Mouse (Mus musculus): ENCODE measurements around the gene Olig3.

Gene Olig3

DNA sequence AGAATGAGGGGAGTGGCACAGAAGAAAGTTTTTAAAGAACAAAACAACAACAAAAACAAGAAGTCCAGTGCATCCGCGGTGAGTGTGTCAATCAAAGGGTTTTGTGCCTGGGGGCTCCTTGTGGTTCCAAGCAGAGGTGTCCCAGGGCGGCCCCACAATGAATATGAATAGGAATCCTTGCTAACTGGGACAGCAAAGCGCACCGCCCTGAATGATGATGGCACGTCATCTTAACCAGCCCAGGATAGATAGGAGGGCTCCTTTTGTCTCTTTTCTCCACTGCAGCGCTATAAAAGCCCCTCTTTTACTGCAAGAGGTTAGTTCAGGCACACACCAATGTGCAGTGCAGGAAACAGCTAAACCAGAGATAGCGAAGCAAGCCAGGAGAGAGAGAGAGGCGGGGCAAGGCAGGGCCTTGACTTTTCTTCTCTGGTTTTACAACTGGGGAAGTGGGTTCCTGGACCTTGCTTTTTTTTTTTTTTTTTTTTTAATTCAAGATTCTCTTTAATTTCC lies at the start of gene Olig3:
Gene Olig3, plus strand, starts transcription at position 463 of the 513 bp plus-strand sequence.
- no peak for DNase-seq

DNA sequence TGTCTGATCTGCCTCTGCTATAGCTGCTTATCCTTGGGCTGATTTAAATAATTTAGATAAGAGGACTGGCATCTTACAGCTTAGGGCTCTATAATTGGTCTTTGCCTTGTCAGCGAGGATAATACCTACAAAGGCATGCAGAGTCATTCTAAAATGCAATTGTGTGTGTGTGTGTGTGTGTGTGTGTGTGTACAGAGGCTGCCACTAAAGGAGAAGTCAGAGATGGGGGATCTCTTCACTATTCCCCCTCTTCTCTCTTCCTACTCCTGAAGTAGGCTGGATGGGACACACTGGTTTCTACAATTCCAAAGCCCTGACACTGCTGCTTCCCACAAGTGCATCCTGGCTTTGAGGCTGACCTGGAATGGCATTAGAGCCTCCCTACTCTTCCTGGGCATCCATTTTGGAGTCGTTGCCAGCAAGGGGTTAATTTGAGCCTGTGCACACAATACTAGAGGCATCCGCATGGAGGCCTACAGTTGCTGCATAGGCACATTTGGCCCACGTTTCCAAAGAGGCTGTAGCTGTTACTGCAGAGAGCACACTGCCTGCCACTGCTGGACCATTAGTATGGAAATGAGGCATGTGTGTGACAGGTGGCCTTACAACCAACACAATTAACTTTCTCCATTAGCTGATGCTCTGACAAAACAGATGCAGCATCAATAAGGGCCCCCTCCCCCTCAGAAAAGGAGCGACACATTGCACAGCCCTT lies 46.5 kb upstream of the Olig3 start:
- DNase-seq, result no peak

DNA sequence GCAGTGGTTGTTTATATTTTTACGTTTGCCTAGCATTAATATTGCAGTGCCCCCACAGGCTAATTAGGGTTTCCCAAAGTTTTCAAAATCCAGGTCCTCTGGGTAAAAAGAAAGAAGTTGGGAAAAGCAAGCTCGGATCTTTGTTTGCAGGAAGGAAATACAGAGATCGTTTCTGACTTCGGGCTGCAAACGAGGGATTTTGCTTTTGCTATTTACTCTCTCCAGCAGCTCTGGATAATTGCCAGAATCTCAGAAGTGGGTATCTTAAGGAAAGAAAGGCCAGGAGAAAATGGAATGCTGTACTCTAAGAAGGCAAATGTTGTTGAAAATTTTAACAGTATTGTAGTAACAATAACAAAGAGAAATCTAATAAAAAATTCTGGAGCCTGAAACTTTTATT lies 45.9 kb upstream of the Olig3 start:
- no peak for DNase-seq

DNA sequence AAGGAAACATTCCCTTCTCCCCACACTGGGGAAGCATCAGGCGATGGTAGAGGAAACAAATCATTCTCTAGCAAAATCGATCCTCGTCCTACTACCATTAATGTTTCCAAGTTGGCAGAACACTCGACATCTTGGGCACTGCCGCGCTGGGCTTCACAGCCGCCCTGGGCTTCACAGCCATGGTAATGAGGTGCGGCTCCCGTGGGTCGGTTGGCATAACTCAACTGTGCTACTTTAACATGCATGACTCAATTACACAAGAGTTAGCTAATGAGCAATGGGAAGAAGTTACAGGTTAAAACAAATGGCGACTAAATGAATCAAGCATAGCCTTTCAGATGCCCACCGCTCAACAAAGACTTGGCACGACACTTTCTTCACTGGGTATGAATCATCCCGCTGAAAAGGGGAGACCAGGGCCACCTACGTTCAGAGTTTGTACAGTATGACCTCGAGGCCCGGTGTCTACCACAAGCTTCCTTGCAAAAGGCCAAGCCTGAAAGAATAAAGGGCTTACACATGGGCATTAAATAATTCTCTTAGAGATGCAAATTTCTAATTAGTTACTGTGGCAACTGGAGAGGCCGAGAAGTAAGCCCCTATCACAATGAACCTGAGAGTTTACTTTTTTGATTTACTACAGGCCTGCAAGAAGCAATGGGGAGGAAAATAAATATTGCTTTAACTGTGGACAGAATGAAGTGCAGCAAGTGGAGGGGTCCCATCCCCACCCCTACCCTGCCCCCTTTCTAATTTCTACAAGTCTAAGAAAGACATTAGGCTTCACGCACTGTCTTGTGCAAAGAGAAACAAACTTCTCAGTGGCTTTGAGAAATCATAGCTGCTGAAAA lies 38.1 kb upstream of the Olig3 start:
- no peak for DNase-seq

DNA sequence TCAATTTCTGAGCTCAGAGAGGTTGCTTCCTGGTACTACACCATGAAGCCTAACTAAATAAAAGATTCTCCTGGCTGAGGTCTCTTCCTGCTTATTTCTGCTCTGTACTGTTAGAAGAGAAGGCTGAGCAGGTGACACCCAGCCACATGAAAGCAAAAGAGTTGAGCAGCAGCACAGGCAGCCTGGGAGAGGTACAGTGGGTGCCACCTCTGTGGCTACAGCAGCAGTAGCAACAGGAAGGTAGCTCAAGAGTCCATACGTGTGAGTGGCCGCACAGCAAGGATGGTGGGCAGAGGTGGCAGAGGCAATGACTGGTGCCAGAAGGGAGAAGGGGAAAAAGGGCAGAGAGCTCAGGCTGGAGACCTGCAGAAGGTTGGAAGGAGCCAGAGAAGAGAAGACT lies 34.6 kb upstream of the Olig3 start:
- DNase-seq, result no peak

DNA sequence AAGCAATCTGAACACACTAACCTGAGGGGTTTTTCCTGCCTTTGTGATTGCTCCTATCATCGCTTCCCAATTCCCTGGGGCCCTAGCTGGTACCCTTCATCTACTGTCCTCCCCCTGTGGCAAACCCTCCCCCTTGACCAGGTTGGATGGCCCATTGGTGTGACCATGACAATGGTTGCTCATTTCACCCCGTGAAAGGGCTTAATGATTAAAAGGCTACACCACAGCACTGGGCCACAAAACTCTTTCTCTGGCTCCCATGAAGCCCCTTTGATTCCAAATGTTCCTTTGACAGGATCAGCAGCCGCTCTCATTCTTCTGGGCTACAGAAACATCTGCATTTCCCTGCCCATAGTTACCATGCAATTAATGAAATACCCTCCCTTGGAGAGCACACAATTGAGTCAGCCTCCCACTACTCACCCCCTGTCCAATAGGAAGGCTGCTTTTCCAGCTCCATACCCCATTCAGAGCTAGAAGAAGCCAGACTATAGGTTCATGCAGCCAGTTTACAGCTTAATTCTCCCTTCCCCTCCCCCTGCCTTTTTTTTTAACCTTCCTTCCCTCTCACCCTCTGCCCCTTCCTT lies 27.0 kb upstream of the Olig3 start:
- DNase-seq, result no peak

DNA sequence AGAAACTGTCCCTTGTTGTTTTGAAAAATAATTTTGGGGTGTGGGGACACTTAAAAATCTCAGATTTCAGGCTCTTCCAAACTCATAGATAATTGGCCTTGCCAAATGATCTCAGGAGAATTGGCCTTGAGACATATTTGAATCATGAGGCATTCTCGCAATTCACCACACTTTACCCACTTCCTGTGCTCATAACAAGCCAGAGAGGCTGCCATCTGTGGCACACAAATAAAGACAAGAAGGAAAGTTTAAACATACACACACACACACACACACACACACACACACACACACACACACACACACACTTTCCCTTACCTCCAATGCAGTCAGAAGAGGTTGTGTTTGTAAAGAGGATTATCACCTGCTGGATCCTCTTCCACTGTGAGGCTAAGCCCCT lies 22.9 kb upstream of the Olig3 start:
- no peak for DNase-seq

DNA sequence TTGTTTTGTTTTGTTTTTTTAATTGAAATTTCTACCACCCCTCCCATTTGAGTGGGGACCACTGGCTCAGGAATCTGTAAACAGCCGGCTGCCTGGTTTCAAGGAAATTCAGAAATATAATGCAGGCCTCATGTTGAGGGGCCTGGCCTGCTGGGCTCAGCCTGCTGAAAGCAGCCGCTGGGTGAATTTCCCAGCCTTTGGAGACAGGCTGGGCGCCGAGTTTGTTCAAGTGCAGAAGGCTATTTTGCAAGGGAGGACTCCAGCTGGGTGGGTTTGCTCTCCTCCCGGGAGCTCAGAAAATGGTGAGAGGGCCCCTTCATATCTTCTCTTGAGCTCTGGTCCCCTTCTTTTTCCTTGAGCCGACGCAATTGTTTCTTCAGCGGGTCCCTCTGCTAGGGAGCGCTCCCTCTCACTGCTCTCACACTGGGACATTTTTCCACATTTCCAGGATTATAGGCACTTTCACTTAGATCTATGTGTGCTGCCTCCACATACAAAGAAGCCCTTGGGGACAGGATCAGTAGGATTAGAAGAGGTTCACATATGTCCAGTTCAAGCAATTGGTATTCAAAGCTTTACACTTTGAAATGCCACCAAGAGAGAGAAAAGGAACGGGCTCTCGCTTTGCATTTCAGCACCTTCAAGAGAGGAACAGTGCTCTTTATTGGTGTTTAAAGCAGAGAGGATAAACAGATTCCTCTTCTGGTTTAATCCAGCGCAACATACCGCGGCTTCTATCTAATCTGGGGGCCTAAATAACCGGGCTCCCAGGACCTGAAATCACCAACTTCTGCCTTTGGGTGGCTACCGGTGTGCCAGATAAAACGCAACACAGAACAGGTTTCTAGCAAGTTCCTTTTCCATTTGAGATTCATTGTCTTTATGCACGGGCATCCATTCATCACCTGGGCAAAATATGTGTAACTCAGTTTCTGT lies 17.4 kb upstream of the Olig3 start:
- DNase-seq, result no peak

DNA sequence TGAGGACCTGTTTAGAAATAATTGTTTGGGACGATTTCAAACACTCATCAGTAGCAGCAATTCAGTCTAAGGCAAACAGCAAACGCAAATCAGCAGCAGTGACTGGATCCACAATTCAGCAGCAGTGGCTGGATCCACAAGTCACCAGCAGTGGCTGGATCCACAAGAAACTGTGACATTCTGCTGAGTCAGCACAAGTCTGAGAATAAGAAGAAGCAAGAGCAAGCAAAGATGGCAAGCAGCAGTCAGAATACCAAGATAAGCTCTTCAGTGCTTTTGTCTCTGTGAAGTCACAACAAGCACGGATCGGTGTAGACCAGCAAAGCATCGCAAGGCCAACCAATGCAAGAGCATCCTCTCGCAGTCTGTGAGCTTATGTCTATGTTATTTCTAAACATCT lies 12.3 kb upstream of the Olig3 start:
- no peak for DNase-seq

DNA sequence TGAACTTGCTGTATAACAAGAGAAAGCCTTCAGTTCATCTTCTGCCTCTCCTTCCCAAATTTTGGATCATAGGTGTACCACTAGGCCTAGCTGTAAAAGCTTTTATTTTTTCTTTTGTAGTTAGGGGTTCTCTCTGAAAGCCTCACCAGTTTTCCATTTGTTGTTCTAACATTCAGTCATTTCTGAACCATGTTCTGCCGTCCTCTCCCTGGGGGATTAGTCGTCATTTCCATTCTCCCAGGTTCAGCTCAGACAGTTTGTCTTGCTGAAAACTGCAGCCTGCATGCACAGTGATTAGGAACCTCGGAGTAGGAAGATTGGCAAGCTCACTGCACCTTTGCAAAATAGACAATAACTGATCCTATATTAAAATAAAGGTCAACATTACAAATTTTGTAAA lies 7.0 kb upstream of the Olig3 start:
- DNase-seq, result no peak

DNA sequence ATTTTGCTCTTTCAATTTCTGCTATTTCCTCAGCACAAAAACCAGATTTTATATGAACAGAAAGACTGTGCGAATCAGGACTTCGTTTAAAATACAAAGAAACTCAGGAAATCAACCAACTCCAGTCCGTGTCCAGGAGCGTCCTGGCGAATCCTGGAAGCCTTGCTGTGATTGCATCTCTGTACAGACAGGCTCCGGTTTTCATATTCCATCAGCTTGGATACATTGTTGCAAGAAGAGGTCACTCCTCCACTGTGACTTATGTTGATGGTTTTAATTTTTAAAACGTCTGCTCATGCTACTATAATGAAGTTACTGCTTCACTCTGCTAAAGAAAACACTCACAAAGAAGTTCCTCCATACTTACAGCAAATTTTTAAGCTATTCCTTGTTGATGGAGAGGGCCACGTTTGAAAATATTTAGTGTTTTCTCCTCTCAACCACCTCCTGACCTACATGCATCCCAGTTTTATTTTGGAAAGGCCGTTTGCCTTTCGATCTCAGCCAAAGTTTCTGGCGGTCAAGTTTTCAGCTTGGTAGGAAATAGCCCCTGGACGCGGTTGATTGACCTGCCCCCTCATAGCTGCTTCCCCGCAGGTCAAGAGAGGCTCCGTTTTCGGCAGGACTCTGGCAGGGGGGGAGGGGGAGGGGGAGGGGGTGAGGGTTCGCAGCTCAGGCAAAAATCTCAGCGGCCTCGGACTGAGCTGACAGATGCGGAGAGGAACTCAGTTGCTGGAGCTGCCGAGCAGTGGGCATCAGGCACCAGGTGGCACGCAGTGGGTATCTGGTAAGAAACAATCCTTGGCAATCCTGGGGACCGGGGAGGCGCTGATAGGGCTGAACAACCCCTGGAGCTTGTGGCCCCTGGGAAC lies 4.1 kb upstream of the Olig3 start:
- DNase-seq, result no peak

DNA sequence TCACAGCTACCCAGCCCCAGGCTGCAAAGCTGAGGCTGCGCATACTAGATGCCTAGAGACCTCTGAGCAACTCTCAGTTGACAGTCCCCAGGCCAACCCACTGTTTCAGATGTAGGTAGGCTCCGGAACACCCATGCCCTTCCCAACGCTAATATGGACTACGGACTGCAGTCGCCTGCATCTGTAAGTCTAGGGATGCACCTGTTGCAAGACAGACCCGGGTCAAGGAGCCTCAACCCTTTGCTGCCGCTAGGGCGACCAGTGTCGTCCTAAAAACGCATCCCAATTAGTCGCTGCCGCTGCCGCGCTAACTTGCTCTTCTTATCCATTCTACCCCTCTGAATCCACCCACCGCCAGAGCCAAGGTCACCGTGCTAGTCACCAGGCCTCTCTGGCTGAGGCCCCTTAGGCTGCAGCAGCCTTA lies 3.4 kb upstream of the Olig3 start:
- DNase-seq, result no peak

DNA sequence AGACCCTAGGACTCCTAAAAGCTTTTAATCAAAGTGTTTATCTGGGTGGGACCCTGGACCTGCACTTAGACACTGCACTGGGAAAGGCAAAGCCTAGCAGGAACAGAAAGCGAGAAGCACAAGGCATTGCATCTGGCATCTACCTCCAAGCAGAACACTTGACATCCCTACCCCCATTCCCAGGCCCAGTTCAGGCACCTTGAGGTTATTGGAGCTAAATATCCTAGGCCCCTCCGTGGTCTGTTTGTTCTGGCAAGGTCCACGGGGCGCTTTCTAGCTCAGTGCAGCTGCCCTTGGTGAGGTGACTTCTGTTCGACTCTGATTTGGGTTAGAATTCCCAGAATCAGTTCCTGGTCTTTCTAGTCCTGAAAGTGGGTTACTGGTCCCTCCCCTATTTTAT lies 2.7 kb upstream of the Olig3 start:
- no peak for DNase-seq

DNA sequence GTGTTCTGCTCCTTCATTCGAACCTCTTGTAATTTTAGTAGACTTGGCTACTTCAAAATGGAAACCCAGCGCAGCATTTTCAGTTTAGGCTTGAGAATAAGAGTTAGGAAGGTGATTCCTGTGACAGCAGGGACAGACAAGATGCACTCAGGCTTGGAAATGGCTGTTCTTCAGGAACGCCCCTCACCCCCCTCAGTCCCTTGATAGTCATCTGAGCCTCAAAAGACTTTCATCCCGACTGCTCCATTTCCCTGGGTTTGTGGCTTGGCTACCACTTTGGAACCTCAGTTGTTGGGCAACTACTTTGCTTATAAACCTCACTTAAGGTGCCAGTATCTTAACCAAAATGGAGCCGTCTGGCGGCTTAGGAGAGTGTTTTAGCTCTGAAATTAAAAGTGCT lies 2.2 kb upstream of the Olig3 start:
- DNase-seq, result no peak

DNA sequence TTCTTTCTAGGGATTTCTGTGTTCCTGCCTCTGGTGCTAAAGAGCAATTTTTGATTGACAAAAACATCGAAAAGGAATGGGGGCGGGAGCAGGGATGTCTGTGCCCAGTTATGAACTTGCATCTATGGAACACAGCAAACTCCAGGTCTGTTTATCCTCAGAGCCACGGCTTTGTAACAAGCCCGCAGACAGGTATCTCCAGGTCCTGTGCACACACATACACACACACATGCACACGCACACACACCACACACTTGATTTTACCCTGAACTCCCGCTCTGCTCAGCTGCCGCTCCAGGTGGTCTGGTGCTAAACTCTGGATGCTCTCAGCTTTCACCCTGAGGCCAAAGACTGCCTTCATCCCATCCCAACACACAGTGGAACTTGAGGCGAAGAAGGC lies 1.3 kb upstream of the Olig3 start:
- DNase-seq, result no peak

DNA sequence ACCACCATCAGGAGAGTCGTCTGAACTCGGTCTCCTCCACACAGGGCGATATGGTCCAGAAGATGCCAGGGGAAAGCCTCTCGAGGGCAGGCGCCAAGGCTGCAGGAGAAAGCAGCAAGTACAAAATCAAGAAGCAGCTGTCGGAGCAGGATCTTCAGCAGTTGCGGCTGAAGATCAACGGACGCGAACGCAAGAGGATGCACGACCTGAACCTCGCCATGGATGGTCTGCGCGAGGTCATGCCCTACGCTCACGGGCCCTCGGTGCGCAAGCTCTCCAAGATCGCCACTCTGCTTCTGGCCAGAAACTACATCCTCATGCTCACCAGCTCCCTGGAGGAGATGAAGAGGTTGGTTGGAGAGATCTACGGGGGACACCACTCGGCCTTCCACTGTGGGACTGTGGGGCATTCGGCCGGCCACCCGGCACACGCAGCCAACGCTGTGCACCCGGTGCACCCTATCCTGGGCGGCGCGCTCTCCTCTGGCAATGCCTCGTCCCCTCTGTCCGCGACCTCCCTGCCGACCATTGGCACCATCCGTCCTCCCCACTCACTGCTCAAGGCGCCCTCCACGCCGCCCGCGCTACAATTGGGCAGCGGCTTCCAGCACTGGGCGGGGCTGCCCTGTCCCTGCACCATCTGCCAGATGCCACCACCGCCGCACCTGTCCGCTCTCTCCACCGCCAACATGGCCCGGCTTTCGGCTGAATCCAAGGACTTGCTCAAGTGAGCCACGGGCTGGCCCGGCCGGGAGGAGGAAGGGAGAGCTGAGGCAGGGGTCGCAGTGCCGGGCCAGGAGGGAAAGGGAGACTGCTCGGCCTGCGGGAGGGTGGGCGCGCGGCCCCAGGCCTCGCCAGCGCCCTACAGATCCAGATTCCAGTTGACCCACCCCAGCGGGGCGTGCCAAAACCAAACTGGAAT lies 648 bp downstream of the Olig3 start:
- DNase-seq, result peak in 1 of 2 experiments; percentile 31

DNA sequence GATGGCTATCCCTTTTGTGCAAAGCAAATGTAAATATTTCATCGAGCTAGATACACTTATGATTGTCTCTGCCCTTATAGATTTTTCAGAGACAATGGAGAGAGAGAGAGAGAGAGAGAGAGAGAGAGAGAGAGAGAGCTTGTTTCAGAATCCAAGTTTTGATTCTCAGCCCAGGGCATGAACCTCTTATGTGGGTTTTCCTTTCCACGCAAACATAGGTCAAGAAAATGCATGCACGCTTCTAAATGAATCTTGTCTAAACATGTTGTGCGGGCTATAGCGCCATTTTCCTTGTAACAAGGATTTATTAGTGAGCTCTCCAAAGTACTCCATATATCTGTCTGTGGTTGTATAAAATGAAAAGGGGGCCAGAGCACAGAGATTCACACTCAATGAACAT lies 1.5 kb downstream of the Olig3 start:
- no peak for DNase-seq

DNA sequence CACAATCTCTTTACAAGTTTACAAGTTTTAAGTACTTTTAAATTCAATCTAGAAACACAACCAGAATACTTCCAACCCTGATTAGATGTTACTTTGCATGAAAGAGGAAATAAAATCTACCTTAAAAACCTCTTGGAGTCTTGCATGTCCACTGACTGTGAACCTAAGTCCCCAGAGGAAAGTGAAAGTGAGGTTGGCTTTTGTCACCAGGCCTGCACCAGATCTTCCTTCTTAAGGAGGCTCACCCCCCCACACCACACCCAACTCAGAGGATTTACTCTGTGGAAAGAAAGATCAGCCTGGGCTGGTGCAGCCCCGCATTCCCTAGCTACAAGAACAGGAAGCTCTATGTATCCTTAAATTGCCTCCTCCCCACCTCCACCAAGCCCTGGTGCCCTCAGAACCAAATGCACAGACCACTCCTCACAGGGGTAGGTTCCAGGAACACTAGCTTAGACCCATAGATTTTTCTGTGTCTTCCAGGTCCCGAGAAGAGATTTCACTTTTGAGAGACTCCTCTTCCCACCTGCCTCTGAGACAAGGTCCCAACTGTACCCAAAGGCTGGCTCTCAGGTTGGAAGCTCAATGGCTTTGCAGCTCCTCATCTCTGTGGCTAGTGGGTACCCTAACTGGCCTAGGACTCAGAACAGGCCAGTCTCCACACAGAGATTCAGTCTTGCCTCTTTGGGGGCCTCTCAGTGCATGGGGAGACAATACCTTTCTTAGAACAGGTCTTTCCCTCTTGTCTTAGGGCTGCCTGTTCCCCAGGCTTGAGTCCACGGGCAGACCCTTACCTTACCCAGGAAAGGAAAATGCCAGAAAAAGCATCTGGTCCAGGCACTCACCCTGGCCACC lies 4.3 kb downstream of the Olig3 start:
- DNase-seq, result no peak

DNA sequence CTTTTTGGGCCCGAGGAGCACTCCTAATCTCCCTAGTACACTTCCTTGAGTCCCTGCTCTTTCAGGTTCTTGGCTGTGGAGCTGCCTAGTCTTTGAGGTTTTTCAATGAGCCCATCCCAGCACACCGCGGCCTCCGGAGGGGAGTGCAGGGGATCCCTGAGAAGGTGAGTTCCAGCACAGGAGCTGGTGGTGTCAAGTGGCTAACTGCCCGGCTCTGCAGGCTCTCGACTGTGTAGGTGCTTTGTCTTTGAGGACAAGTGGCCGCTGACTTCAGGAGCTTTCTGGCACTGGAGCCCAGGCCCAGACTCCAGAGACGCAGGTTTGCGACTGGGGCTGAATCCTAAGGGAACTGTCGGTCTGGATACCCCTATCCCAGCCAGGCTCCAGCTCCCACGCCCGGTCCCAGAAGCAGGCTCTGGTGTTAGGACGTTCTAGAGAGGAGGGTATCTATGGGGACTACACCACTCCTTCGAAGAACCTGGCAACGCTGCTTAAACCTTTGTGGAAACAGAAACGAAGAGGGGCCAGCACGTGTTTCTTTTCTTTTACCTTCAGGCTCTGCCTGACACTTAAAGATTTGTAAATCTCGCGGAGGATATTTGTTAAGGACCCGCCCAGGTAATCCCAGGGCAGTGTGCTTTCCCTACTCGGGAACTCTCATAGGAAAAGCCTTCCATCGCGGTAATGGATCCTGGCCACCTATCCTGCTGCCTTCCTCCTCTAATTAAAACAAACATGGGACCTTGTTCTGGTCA lies 5.4 kb downstream of the Olig3 start:
- no peak for DNase-seq
